Mouse (Mus musculus) midbrain, embryonic 13.5 days (tissue): ENCODE data around the gene Nlrp6. TPM values are rescaled to one million over a fixed set of nuclear protein-coding genes. Genes with fewer than 3 reads are reported as not detected.

ENCODE experiments used
- polyA plus RNA-seq: library from polyadenylated mRNA; unstranded; fragments of >200 nt; fragmentation: Nextera tagmentation; extraction: Ambion mirVana; gene quantifications from 2 replicates; pipeline ENCODE4 v1.2.1, GENCODE M21; 2015

Gene Nlrp6
- polyA plus RNA-seq, 1 experiment from 2014 or later = 0.17 TPM

Other genes with a start within 250 kb of the Nlrp6 start
- not detected in 2 replicates for gene Olfr45, start 239.0 kb upstream of the Nlrp6 start, polyA plus RNA-seq
- gene Olfr541, start 223.6 kb upstream of the Nlrp6 start, polyA plus RNA-seq = not detected in 2 replicates
- gene Cyp2e1, start 157.2 kb upstream of the Nlrp6 start, polyA plus RNA-seq = not detected in 2 replicates
- gene Syce1, start 133.1 kb upstream of the Nlrp6 start, polyA plus RNA-seq = 0.22 and 0.24 TPM in 2 replicates
- gene Zfp941, start 98.7 kb upstream of the Nlrp6 start, polyA plus RNA-seq = 20.4 and 24.4 TPM in 2 replicates
- not detected in 2 replicates for gene Urah, start 85.9 kb upstream of the Nlrp6 start, polyA plus RNA-seq
- gene Scgb1c1, start 75.4 kb upstream of the Nlrp6 start, polyA plus RNA-seq = not detected in 2 replicates
- gene Odf3, start 73.1 kb upstream of the Nlrp6 start, polyA plus RNA-seq = 0.13 TPM in 1 of 2 replicates, not detected in the other
- gene Gm45785, start 64.6 kb upstream of the Nlrp6 start, polyA plus RNA-seq = not detected in 2 replicates
- 89.3 and 98.1 TPM in 2 replicates for gene Ric8a, start 63.9 kb upstream of the Nlrp6 start, polyA plus RNA-seq
- 37.7 and 38.0 TPM in 2 replicates for gene Bet1l, start 63.3 kb upstream of the Nlrp6 start, polyA plus RNA-seq
- gene Psmd13, start 38.9 kb upstream of the Nlrp6 start, polyA plus RNA-seq = 287 and 302 TPM in 2 replicates
- gene Sirt3, start 38.6 kb upstream of the Nlrp6 start, polyA plus RNA-seq = 40.7 and 42.1 TPM in 2 replicates
- not detected in 2 replicates for gene Cox8b, start 20.5 kb upstream of the Nlrp6 start, polyA plus RNA-seq
- gene Pgghg, start 20.5 kb downstream of the Nlrp6 start, polyA plus RNA-seq = 8.4 and 8.7 TPM in 2 replicates
- 0.22 and 0.27 TPM in 2 replicates for gene Ifitm5, start 29.4 kb downstream of the Nlrp6 start, polyA plus RNA-seq
- not detected in 2 replicates for gene Gm45717, start 35.0 kb downstream of the Nlrp6 start, polyA plus RNA-seq
- gene Ifitm2, start 35.1 kb downstream of the Nlrp6 start, polyA plus RNA-seq = 125 and 144 TPM in 2 replicates
- 10.2 and 10.3 TPM in 2 replicates for gene Ifitm1, start 46.3 kb downstream of the Nlrp6 start, polyA plus RNA-seq
- gene Ifitm3, start 89.9 kb downstream of the Nlrp6 start, polyA plus RNA-seq = 22.6 and 26.2 TPM in 2 replicates
- 0.51 and 0.54 TPM in 2 replicates for gene Ifitm6, start 97.0 kb downstream of the Nlrp6 start, polyA plus RNA-seq
- not detected in 2 replicates for gene Gm17387, start 108.2 kb downstream of the Nlrp6 start, polyA plus RNA-seq
- gene B4galnt4, start 140.2 kb downstream of the Nlrp6 start, polyA plus RNA-seq = 44.1 and 48.3 TPM in 2 replicates
- gene Pkp3, start 157.3 kb downstream of the Nlrp6 start, polyA plus RNA-seq = 0.14 and 0.15 TPM in 2 replicates
- gene Sigirr, start 179.7 kb downstream of the Nlrp6 start, polyA plus RNA-seq = 1.8 and 2.6 TPM in 2 replicates
- 0.07 and 0.35 TPM in 2 replicates for gene Ano9, start 196.9 kb downstream of the Nlrp6 start, polyA plus RNA-seq
- 77.4 TPM in 2 replicates for gene Ptdss2, start 201.5 kb downstream of the Nlrp6 start, polyA plus RNA-seq